Mouse (Mus musculus): ENCODE measurements at regions not wholly inside any gene's neighbourhood (a gene's known extent, or its start where the extent isn't known, plus 50 kb on each side); places are given as distances from the start of the nearest gene placed in this dataset.

- Histone ChIP-seq H3K79me2 (ENCODE audit: control insufficient read depth, insufficient read depth) (no peaks in the 10 kb centered on the region), H3K36me3 (ENCODE audit: control insufficient read depth, insufficient read depth) (no peaks in the 10 kb centered on the region), H3K4me3 (ENCODE audit: insufficient read depth, poor library complexity, severe bottlenecking) (no peak overlapping the region), H3ac (ENCODE audit: control insufficient read depth, insufficient read length, low read depth) (no peak overlapping the region), H3K27me3 (ENCODE audit: control insufficient read depth, insufficient read depth, insufficient read length) (no peaks in the 10 kb centered on the region), H3K79me3 (ENCODE audit: low read depth) (no peaks in the 10 kb centered on the region)
- TF ChIP-seq CTCF (IDR thresholded peaks at IDR 0.05; ENCODE audit: control insufficient read depth, insufficient read depth, insufficient read length) (no peak), MYOG (IDR thresholded peaks at IDR 0.05; ENCODE audit: control insufficient read depth, extremely low read depth, insufficient read length) (no peak), CEBPB (IDR thresholded peaks at IDR 0.05; ENCODE audit: low read depth) (no peak), FOSL1 (IDR thresholded peaks at IDR 0.05; ENCODE audit: insufficient read depth, low read length, poor library complexity, severe bottlenecking) (no peak), MAX (IDR thresholded peaks at IDR 0.05) (no peak), USF1 (IDR thresholded peaks at IDR 0.05; ENCODE audit: low read depth) (no peak), MYOD1 (IDR thresholded peaks at IDR 0.05; ENCODE audit: control insufficient read depth, insufficient read length, low read depth) (no peak)
Observed at GRCm38 (mm10) chr16:77315354-77315753, 286.5 kb downstream of the Gm11146 start.

DNA sequence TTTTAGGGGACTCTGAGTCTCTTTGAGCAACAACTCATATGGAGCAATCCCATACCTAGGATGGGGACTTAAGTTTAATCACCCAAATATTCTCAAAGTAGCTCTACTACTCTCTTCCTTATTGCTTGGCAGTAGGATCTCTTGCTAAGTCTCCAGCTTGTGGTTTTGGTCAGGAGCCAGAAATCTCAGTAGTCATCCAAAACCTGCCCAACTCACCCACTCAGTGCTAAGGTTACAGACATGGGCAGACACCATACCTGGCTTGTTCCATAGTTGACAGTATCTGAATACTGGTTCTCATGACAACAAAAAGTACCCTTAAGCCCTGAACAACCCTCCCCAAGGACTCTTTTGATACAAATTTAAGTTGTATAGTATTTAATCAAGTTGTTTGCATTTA lies 288.7 kb downstream of the Gm11146 start:
- H3K79me2 ChIP-seq (ENCODE audit: control insufficient read depth, insufficient read depth) = no peaks in the 10 kb centered on the region
- no peak overlapping the region for H3ac ChIP-seq (ENCODE audit: control insufficient read depth, insufficient read length, low read depth)
- H3K36me3 ChIP-seq (ENCODE audit: control insufficient read depth, insufficient read depth) = no peaks in the 10 kb centered on the region
- TF ChIP-seq CEBPB (IDR thresholded peaks at IDR 0.05; ENCODE audit: low read depth) (no peak), MYOG (IDR thresholded peaks at IDR 0.05; ENCODE audit: control insufficient read depth, extremely low read depth, insufficient read length) (no peak), USF1 (IDR thresholded peaks at IDR 0.05; ENCODE audit: low read depth) (no peak), CTCF (IDR thresholded peaks at IDR 0.05; ENCODE audit: control insufficient read depth, insufficient read depth, insufficient read length) (no peak), FOSL1 (IDR thresholded peaks at IDR 0.05; ENCODE audit: insufficient read depth, low read length, poor library complexity, severe bottlenecking) (no peak)
- H3K79me3 ChIP-seq (ENCODE audit: low read depth) = no peaks in the 10 kb centered on the region
- no peak overlapping the region for H3K4me3 ChIP-seq (ENCODE audit: insufficient read depth, poor library complexity, severe bottlenecking)
- no peaks in the 10 kb centered on the region for H3K27me3 ChIP-seq (ENCODE audit: control insufficient read depth, insufficient read depth, insufficient read length)

GRCm38 (mm10) chr16:77301270-77302171 lies 288.0 kb downstream of the Usp25 start:
- Histone ChIP-seq H3K4me3 (ENCODE audit: insufficient read depth, poor library complexity, severe bottlenecking) (no peak overlapping the region), H3K79me3 (ENCODE audit: low read depth) (no peaks in the 10 kb centered on the region), H3ac (ENCODE audit: control insufficient read depth, insufficient read length, low read depth) (no peak overlapping the region), H3K79me2 (ENCODE audit: control insufficient read depth, insufficient read depth) (no peaks in the 10 kb centered on the region), H3K27me3 (ENCODE audit: control insufficient read depth, insufficient read depth, insufficient read length) (no peaks in the 10 kb centered on the region), H3K36me3 (ENCODE audit: control insufficient read depth, insufficient read depth) (no peaks in the 10 kb centered on the region)
- TF ChIP-seq USF1 (IDR thresholded peaks at IDR 0.05; ENCODE audit: low read depth) = no peak
- no peak for TF ChIP-seq MYOD1 (IDR thresholded peaks at IDR 0.05; ENCODE audit: control insufficient read depth, insufficient read length, low read depth)
- no peak for TF ChIP-seq MYOG (IDR thresholded peaks at IDR 0.05; ENCODE audit: control insufficient read depth, extremely low read depth, insufficient read length)
- TF ChIP-seq MAX (IDR thresholded peaks at IDR 0.05) = no peak
- no peak for TF ChIP-seq CEBPB (IDR thresholded peaks at IDR 0.05; ENCODE audit: low read depth)
- no peak for TF ChIP-seq CTCF (IDR thresholded peaks at IDR 0.05; ENCODE audit: control insufficient read depth, insufficient read depth, insufficient read length)
- TF ChIP-seq FOSL1 (IDR thresholded peaks at IDR 0.05; ENCODE audit: insufficient read depth, low read length, poor library complexity, severe bottlenecking) = no peak

DNA sequence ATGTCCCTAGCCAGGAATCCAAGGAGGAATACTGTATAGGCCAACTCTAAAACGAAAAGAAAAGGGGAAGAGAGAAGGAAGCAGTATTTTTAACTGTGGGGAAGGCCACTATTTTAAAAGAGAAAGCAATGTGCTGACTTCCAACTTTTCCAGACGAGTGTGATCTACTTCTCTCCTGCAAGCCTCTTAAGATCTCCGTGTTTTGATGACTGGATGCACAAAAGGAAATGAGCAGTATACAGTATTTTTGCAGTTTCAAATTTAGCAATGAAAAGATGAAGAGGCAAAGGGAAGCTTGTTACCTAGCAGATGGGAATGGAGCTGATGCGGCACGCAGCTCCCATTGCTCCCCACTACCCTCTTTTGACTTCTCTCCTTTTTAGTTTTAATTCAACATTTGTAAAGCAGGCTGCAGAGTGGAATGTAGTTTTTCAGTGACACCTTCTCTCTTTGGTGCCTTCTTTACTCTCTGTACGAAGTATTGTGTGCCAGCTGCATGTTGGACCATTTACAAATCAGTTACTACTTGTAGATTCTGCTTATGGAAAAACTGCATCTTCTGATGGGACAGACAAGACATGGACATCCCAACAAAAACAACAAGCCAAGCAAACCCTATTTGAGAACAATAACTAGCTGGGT lies 287.2 kb downstream of the Usp25 start:
- H3K79me3 ChIP-seq (ENCODE audit: low read depth) = no peaks in the 10 kb centered on the region
- H3K36me3 ChIP-seq (ENCODE audit: control insufficient read depth, insufficient read depth) = no peaks in the 10 kb centered on the region
- no peak overlapping the region for H3K4me3 ChIP-seq (ENCODE audit: insufficient read depth, poor library complexity, severe bottlenecking)
- no peak overlapping the region for H3ac ChIP-seq (ENCODE audit: control insufficient read depth, insufficient read length, low read depth)
- H3K27me3 ChIP-seq (ENCODE audit: control insufficient read depth, insufficient read depth, insufficient read length) = no peaks in the 10 kb centered on the region
- no peaks in the 10 kb centered on the region for H3K79me2 ChIP-seq (ENCODE audit: control insufficient read depth, insufficient read depth)
- no peak for TF ChIP-seq MYOD1 (IDR thresholded peaks at IDR 0.05; ENCODE audit: control insufficient read depth, insufficient read length, low read depth)
- no peak for TF ChIP-seq MYOG (IDR thresholded peaks at IDR 0.05; ENCODE audit: control insufficient read depth, extremely low read depth, insufficient read length)
- TF ChIP-seq USF1 (IDR thresholded peaks at IDR 0.05; ENCODE audit: low read depth) = no peak
- TF ChIP-seq MAX (IDR thresholded peaks at IDR 0.05) = no peak
- no peak for TF ChIP-seq CTCF (IDR thresholded peaks at IDR 0.05; ENCODE audit: control insufficient read depth, insufficient read depth, insufficient read length)
- no peak for TF ChIP-seq CEBPB (IDR thresholded peaks at IDR 0.05; ENCODE audit: low read depth)
- no peak for TF ChIP-seq FOSL1 (IDR thresholded peaks at IDR 0.05; ENCODE audit: insufficient read depth, low read length, poor library complexity, severe bottlenecking)

DNA sequence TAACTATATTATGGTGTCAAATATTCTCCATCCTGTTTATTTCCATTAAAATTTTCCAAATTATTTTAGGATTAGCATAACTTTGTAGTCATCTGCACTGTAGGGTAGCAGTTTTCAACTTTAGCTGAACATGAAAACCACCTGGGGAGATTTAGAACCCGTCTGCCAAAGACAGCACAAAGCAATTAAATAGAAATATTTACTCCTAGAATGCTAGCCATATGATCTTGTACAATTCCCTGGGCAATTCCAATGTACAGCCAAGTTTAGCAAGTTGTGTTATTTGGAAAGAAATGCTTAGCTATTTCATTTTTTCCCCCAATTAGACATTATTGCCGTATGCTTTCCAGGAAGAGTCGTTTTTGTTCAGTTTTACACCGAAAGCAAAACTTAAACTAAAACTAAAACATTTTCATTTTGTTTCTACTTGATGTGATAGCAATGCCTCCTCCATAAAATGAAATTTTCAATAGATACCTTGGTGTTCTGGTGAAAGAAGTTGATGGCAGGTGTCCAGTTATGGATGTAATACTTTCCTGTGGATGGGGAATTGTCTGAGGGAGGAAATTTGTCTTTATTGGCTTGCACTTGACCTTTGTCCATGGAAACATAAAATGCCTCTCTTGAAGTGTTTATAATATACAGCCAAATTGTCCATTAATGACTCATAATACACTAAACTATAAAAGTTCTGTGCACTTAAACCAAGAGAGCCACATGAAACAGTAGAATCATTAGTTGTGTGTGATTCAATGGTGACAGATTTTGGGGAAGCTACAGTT lies 282.3 kb downstream of the Usp25 start:
- no peak overlapping the region for H3ac ChIP-seq (ENCODE audit: control insufficient read depth, insufficient read length, low read depth)
- H3K36me3 ChIP-seq (ENCODE audit: control insufficient read depth, insufficient read depth) = no peaks in the 10 kb centered on the region
- no peaks in the 10 kb centered on the region for H3K79me3 ChIP-seq (ENCODE audit: low read depth)
- H3K79me2 ChIP-seq (ENCODE audit: control insufficient read depth, insufficient read depth) = no peaks in the 10 kb centered on the region
- H3K4me3 ChIP-seq (ENCODE audit: insufficient read depth, poor library complexity, severe bottlenecking) = no peak overlapping the region
- TF ChIP-seq MYOG (IDR thresholded peaks at IDR 0.05; ENCODE audit: control insufficient read depth, extremely low read depth, insufficient read length) = no peak
- no peak for TF ChIP-seq MAX (IDR thresholded peaks at IDR 0.05)
- TF ChIP-seq FOSL1 (IDR thresholded peaks at IDR 0.05; ENCODE audit: insufficient read depth, low read length, poor library complexity, severe bottlenecking) = no peak
- TF ChIP-seq USF1 (IDR thresholded peaks at IDR 0.05; ENCODE audit: low read depth) = no peak
- no peak for TF ChIP-seq CTCF (IDR thresholded peaks at IDR 0.05; ENCODE audit: control insufficient read depth, insufficient read depth, insufficient read length)
- TF ChIP-seq MYOD1 (IDR thresholded peaks at IDR 0.05; ENCODE audit: control insufficient read depth, insufficient read length, low read depth) = no peak
- TF ChIP-seq CEBPB (IDR thresholded peaks at IDR 0.05; ENCODE audit: low read depth) = no peak
- H3K27me3 ChIP-seq (ENCODE audit: control insufficient read depth, insufficient read depth, insufficient read length) = no peaks in the 10 kb centered on the region
